Mouse (Mus musculus): ENCODE measurements around the gene Card14.
"Not testable (repeated sequence)": the region's sequence is repeated elsewhere in the genome, so short reads cannot be mapped to it uniquely, and the experiment has no call there.

GRCm38 (mm10) chr11:119292861-119293260 lies 14.7 kb upstream of the Card14 start:
- not testable (repeated sequence) for TF ChIP-seq POLR2A (IDR thresholded peaks at IDR 0.05; ENCODE audit: low read depth, low read length); CTCF (IDR thresholded peaks at IDR 0.05; ENCODE audit: extremely low read depth, insufficient read length, insufficient replicate concordance, low read depth, low read length)
